Mouse (Mus musculus): ENCODE measurements at regions not wholly inside any gene's neighbourhood (a gene's known extent, or its start where the extent isn't known, plus 50 kb on each side); places are given as distances from the start of the nearest gene placed in this dataset.

GRCm38 (mm10) chr4:87578164-87578563 is 347.9 kb upstream of the Slc24a2 start:
- TF ChIP-seq CTCF (IDR thresholded peaks at IDR 0.05) (no peak), POLR2A (IDR thresholded peaks at IDR 0.05; ENCODE audit: insufficient read depth, low read depth, low read length) (no peak)
